Mouse (Mus musculus) left cerebral cortex, postnatal 4 days (tissue): ENCODE results near the gene Clpb. TPM values are rescaled to one million over a fixed set of nuclear protein-coding genes. Genes with fewer than 3 reads are reported as not detected.

Experiments used
- DNase-seq: peaks from one replicate; pipeline ENCODE4 v3.0.0-alpha.2; 2022
- intact Hi-C: fragments of 180-260 bp; cut with DNase I; formaldehyde crosslinking; loops from one replicate; pipeline ENCODE4 v1.15.1; 2025
- total RNA-seq, 2 experiments: library from RNA; stranded (reverse); gene quantifications; 2 replicates each; pipeline ENCODE4 v1.2.3; 2021

The Clpb gene
- total RNA-seq, 2 experiments from 2014 or later, result 43.4 to 45.2 TPM

DNA sequence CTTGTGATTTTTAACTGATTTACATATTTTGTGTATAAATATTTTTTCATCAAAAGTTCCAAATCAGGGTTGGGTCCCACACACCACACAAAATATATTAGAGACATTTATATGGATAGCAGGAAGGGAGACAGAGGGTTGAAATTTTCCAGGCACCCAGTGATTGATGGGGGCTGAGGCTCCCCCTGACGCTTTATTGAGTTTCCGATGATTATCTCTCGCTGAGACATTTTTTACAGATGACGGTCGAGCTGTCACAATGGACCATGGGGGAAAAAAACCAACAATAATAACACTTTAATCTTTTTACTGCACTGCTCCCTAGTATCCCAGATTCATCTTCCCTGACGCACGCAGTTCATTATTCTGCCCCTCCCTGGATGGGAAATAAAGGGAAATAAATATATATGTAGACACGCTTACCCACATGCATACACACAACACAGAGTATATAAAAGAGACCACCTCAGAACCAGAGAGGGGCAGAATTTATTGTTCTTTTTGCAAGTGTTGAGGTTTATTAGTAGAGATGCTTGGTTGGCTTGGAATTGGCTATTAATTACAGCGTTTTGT, 50.5 kb downstream of the Clpb start:
- DNase-seq, result no peak
- intact Hi-C loops, result no loop called here

DNA sequence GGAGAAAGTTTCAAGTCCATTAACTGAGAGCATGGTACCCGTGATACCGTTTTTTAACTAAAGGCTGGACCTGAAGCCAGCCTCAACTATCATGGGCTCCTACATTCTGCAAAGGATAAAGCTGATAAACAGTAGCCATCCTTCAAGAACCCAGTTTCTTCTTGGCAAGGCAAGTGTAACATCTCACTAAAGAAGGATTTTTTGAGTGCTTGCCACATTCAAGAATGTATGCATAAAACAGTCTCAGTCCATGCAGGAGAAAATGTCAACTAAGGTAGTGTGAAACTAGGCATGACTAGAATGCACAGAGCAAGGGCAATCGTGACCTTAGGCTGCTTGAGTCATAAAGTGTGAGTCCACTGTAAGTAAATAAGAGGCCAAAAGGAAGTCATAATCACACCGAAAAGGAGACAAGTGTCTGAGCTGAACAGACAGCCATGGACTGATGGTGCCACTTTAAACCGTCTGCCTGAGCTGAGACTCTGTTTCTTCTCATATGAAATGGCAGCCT, 51.7 kb downstream of the Clpb start:
- DNase-seq, result no peak
- intact Hi-C loops, result no loop called here

DNA sequence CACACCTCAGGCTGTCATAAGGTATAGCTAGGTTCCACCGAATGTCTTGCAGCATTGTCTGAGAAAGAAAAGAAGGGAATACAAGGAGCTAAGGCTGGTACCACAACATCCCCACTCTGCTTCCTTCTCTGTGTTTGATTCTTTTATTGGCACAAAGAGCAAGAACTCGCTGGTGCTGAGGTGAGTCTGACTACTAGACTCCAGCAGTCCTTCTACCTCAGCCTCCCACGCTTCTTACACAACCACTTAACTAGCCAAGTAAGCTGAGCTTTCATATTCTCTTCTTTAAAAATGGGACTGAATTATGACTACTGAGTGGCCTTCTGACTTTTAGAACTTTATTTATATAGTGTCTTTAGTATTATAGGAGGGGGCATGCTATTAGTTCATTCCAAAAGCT, 56.9 kb downstream of the Clpb start:
- intact Hi-C loops, result no loop called here
- no peak for DNase-seq

DNA sequence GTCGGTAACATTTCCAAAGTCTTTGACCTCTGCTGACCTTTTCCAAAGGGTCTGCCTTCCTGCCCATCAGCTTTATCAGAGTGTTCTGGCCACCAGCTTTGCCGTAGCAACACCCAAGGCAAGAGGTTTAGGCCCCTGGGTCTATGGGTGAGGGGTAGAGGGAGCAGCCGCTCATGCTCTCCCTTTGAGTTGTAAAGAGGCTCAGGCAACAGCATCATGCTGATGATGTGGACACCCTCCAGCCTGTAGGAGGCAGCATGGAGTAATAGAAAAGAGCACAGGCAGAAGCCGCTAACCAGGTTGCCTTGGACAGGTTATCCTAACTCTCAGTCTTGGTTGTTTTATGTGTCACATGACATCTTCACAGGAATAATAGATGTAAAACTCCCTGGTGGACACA, 61.6 kb downstream of the Clpb start:
- DNase-seq, result peak; percentile 33
- intact Hi-C loops, result no loop called here

DNA sequence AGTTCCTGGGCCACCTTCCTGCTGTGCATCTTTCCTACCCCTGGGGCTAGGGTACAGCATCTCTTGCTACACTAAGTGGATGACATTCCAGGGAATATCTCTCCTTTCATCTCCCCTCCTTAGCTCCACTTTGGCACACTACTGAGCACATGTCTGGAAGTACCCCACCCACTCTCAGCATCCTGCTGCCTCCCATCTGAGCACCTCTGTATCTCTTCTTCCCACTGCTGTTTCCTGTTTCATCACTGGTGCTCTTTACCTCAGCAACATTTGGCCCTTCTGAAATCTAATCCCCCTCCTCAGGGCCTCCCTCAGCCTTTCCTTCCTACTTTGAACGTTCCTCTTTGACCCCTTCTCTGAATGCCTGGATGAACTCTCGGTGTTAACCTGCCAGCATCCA, 63.5 kb downstream of the Clpb start:
- DNase-seq, result no peak
- intact Hi-C loops, result no loop called here

DNA sequence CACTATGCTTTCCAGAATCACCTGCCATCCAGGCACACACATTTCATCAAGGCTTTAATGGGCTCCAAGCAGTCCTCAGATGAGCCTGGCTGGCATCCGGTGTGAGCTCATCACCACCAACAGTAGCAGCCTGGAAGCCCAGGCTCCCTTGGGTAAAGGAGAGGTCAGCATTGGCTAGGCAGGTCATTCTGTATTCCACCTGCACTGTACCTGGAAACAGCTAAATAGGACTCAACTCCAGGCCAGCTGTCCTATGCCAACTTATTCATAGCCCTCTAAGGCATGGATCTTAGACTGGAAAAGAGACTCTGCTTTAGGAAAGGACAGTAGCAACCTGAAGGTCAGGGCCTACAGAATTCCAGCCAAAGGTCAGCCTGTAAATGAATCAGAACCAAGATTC, 68.7 kb downstream of the Clpb start:
- DNase-seq, result no peak
- intact Hi-C loops, result no loop called here

DNA sequence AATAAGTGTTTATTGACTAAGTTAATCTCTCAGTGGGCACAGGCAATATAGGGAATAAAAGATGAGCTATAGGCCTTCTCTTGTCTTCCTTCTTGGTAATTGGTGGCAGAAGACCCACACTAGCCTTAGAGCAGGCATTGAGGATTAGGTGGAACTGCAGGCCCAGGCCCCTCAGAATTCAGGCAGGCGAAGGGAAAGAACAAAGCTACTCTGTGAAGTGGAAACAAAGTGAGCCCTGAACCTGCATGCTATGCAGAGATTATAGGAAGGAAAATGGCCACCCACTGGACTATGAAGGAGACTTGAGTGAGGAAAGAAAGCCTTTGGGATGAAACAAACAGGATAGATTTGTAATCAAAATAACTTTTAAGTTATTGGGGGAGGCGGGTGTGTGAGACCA, 69.6 kb downstream of the Clpb start:
- intact Hi-C loops, result no loop called here
- DNase-seq, result no peak

DNA sequence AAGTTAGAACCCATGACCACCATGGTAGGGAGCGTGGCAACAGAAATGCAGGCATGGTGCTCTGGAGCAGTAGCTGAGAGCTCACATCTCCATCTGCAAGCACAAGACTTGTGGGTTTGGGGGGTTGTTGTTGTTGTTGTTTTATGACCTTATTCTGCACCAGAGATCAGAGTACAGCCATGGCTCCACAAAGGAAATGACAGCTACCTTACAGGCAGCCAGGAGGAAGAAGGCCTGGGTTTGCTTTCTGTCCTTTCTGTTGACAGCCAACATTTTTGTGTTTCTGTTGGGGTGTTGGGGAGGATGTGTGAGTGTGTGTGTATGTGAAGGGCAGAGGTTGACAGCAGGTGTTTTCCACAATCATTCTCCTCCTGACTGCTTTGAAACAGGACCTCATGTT, 71.9 kb downstream of the Clpb start:
- no peak for DNase-seq
- intact Hi-C loops, result no loop called here

DNA sequence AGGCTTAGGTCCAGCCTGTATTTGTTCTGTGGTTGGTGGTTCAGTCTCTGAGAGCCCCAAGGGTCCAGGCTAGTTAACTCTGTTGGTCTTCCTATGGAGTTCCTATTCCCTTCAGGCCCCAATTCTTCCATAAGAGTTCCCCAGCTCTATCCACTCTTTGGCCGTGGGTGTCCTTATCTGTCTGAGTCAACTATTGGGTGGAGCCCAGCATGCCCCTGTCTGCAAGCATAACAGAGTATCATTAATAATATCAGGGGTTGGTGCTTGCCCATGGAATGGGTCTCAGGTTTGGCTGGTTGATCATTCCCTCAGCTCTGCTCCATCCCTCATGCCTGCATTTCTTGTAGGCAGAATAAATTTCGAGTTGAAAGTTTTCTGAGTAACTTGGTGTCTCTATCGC, 74.3 kb downstream of the Clpb start:
- no peak for DNase-seq
- intact Hi-C loops, result no loop called here

DNA sequence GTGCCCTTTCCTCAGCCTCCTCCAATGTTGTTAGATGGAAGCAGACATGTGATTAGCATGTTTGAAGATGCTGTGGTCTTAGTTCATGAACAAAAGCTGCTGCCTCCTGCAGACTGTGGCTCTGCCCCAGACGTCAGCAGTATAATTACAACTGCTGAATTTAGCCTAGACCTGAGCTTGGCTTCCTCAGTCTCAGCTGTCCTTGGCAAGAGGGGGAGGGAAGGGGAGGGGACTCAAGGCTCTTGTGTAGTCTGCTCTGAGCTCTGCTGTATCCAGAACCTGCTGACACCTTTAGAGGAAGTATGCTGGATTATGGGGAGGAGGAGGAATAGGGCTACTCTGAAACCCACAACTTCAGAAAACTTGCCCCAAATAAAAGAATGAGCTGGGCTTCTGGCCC, 76.2 kb downstream of the Clpb start:
- intact Hi-C loops, result no loop called here
- no peak for DNase-seq

DNA sequence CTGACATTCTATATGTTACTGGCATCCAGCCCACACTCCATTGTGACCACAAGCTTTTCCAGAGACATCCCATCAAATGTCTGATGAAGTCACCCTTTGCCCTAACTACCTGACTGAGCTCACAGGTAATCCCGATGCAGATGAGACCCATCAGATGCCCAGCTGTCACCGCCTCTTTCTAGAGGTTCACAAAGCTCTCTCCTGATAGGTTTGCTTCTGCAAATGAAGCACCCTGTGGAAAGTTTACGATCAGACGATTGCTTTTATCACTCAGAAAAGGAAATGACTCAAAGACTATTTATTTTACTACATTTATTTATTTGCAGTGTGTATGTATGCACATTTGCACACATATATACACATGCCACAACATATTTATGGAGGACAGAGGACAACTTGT, 80.1 kb downstream of the Clpb start:
- no peak for DNase-seq
- intact Hi-C loops, result no loop called here

DNA sequence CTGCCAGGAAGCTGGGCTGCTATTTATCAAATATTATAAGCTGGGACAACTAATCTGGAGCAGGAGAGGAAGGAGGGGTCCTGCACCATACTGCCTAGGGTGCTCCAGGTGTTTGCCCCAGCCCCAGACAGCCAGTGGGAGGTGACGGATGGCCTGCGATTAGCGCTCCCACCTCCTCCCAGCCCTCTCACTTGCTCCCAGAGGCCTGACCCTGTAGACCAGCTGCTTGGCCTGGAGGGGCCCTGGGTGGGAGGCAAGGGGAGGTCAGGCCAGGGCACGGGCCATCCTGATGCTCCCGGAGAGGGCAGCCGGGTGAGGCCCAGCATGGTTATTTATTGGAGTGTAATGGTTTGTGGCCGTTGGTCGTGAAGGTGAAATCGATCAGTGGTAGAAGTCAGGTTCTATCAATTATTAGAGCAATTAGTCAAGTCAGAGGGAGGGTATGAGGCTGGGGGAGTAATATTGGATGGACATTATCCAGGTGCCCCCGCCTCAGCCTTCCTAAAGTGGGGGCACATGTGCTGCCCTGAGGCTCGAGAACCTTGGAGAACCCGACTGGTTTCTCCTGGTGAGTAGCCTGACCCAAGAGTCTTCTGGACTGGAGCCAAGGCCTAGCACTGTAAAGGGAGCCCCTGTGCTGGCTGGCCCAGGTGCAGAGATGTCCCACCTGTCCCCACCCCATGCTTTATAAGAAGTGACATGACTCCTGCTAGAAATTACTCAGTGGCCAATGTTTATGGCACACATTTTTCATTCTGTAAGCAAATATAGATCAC, 83.3 kb downstream of the Clpb start:
- DNase-seq, result no peak
- intact Hi-C loops, result no loop called here

DNA sequence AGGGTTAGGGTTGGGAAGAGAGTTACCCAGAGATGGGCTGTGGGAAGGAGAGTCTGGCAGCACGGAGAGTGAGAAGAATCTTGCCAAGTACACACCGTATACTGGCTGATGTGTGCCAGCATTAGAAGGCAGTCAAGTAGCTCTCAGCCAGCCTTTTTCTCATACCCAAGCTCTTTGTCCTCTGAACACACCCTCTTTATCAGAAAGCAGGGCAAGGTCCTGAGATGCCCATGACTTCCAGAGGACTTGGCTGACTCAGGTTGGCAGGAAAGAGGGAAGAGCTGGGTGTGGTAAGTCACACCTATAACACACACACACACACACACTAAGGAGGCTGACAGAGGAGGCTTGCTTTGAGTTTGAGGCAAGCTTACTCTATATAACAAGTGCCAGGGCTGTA, 86.8 kb downstream of the Clpb start:
- DNase-seq, result no peak
- intact Hi-C loops, result no loop called here

DNA sequence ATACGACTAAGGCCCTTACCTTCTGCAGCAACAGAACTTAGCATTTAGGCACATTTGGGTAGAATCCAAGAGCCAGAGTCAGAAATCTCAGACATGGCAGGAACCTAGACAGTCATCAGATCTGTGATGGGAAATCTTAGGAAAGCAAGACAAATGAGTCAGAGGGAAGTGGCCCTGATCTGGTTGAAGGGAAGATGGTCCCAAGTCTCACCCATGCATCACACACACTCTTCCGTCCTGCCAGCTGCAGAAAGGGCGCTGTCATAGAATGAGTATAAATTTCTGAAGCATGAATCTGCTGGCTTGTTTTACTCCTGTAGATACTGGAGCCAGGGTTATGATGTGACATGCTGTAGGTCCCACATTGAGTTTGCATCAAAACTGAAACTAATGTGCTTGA, 88.9 kb downstream of the Clpb start:
- no peak for DNase-seq
- intact Hi-C loops, result no loop called here

DNA sequence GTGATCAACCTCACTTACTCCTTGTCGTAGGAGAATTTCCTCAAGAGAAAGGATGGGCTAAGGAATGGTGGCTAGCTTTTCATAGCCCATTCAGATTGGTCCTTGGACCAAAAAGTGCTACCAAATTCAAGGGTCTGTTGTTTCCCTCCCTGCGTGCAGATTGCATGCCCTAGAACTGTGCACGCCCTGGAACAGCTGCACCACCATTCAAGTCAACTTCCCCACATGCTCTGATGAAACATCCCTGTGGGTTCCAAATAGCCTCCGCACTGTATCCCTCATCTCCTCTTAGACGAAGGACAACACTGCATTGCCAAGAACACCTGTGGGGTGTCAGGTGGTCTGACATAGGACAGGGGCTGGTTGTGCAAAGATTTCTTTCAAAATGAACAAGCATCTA, 90.1 kb downstream of the Clpb start:
- intact Hi-C loops, result no loop called here

DNA sequence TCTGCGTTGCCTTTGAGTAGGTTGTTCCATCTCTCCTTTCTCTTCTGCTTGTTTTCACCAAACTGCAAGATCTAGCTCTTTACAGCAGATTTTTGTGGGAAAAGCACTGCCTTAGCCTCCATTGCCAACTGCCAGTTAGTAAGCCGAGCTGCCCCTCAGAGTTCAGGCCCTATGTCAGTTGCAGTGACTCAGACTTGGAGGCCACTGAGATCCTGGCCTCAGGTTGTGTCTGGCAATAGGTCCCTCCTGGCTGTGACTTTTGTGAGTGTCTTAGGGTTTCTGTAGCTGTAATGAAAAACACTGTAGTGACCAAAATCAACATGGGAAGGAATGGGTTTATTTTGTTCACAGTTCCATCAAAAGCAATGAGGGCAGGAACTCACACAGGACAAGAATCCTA, 91.0 kb downstream of the Clpb start:
- intact Hi-C loops, result no loop called here
- no peak for DNase-seq

More for the DNA sequence above, 90.1 kb downstream of the Clpb start:
- no peak for DNase-seq

DNA sequence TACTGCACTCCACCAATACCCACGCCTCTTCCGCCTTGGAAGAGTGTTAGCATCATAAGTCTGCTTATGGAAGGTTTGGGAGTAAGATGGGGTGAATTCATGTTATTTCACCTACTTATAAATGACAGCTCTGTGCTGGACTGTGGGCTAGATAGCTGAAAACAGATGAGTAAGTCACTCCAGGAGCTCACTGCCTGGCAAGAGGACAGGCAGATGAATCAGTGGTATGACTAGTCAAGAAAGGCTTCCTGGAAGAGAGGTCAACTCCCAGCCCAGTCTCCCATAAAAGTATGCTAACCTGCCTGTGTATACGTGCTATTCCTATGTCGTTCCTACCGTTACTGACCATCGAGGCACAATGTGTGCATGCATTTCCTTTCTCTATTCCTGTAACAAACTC, 91.9 kb downstream of the Clpb start:
- no peak for DNase-seq
- intact Hi-C loops, result no loop called here

DNA sequence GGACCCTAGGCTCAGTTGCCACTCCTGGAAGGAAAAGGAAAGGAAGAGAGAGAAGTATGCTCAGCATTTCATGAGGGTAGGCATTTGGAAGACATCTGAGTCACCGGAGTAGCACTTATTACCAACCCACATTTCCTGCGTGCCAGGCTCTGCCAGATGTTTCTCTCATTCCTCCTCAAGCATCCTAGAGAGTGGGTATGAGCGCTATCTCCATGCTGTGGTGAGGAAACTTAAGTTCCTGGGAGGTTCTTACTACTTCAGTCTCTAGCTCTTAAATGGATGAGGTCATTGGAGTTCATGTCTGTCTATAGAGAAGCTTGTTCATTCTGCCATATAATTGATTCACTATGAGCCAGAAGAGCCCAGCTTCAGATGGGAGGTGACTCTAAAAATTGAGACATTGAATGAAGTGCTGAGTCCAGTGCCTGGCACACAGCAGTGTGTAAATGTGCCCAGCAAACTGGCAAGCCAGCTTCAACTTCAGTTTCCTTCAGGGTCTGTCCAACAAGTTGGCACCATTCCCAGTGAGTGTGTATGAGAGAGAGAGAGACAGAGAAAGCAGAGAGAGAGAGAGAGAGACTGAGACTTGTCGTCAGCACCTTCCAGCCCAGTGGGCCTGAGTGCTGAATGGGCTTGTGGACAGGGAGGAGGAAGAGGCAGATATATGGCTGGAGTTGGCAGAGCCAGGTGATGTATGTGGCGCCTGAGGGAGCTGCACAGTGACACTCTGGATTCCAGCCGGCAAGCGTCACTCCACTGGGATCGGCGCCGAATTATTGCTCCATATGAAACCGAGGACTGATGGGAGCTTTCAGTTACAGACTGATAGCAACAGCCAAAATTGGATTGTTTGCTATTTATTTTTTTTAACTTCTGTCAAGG, 98.7 kb downstream of the Clpb start:
- intact Hi-C loops, result no loop called here
- peak; percentile 57 for DNase-seq

DNA sequence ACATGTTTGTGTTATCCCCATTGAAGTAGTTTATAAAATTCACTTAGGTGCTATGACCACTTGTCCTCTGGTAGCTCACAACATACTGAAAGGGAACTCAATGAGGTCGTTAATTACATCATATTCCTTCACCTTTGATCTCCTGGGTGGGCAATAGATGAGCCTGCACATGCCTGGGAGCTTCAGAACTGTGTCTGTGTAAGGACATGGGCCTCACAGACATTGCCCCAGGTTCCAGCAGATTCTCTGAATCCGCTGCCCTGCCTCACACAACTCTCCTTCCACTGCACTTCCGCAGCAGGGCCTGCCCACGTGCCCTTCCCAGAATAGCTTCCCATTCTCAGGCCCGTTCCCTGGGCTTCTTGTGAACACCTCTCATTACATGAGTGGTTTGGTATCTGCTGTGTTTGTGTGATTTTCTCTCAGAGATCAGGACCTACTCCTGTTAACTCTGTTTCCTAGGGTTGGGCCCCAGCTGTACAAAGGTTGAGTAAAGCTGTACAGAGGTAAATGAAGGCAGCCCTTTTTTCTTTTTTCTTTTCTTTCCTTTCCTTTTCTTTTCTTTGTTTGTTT, 104.0 kb downstream of the Clpb start:
- intact Hi-C loops, result no loop called here
- DNase-seq, result no peak

DNA sequence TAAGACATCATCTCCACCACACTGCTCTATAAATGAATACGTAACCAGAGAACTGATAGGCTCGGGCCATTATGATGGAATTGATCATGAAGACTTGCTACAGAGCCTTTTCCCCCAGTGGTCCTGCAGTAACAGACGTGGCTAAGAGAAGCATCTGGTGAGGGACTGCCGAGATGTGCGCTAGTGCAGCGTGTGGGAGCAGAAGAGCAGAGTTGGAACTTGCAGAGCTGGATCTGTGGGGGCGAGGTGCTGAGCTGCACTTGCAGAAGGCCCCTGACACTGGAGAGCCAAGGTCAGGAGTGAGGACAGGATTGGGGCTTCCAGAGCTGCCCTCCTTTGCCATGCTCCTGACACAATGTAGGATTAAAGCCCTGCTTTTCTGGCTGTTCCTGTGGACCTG, 106.6 kb downstream of the Clpb start:
- intact Hi-C loops, result no loop called here
- DNase-seq, result no peak

DNA sequence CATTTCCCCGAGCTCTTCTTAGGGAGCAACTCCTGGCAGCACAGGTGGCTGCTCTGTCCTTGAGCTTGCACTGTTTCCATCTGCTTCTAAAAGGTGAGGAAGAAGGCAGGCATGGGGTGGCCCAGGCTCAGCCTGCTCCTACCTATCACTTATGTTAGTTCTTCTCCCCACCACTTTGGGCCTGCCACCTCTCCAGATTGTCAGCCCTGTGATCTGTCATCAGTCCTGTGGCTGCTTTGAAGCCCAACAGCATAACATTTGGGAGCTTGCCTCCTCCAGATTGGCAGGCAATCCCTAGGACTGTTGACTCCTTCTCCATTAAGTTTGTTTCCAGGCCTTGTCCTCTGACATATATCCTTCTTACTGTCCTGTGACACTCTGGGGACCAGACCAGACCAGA, 108.2 kb downstream of the Clpb start:
- intact Hi-C loops, result no loop called here
- no peak for DNase-seq
